Mouse (Mus musculus) small intestine, adult 2 months (tissue): Measurements from ENCODE around the gene Klf6.

Source experiments
- CTCF ChIP-seq: fragments of 200-500 bp; IDR thresholded peaks from 2 replicates; pipeline ENCODE4 v1.5.1; 2012; ENCODE audit warnings: low read depth, mild to moderate bottlenecking, control low read depth, inconsistent platforms, low read length, moderate library complexity, mixed read lengths; ENCODE audit not compliant: insufficient replicate concordance, insufficient read length; ENCODE audit errors: extremely low read depth
- POLR2A ChIP-seq: fragments of 200-500 bp; IDR thresholded peaks from 2 replicates; pipeline ENCODE4 v1.6.1; 2012; ENCODE audit warnings: low read depth, mild to moderate bottlenecking, control low read depth, inconsistent platforms, low read length, moderate library complexity

DNA sequence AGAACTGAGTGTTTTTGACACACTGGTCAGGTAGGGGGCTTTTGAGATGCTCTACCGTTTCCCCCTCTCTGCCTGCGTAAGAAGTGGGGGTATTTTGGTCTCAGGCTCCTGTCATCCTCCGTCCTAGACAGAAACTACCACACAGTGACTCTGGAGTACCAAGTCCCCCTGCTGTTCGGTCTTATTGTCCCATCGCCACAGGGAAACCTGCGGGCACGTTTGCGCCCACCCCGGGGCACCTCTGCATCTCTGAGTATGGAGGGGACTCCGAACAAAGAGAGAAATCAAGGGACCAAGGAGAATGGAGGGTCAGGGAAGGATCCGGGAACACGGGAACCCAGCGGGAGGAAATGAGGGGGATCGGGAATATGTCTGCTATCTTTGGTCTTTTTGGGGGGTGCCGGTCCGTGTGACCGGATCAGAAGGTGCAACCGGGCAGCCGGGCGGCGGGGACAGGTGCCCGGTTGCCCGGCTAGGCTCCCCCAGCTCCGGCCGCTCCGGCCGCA is 578 bp upstream of the Klf6 start:
- TF ChIP-seq CTCF, result peak; percentile 56; the same call in 1 of the 2 replicates
- peak; percentile 99; the same call in 1 of the 2 replicates for TF ChIP-seq POLR2A
